Mouse (Mus musculus) kidney, postnatal 0 days (tissue): Measurements from ENCODE around the gene Atp13a3. TPM values are rescaled to one million over a fixed set of nuclear protein-coding genes. Genes with fewer than 3 reads are reported as not detected.

Source experiments
- ATAC-seq: fragments of 200-750 bp; cut with Nextera tagmentation; replicated peaks from 2 replicates; pipeline ENCODE4 v1.8.0; 2017; ENCODE audit warnings: low read depth, moderate number of reproducible peaks, moderate TSS enrichment, moderate library complexity; ENCODE audit not compliant: low FRiP score
- DNase-seq: peaks from one replicate; pipeline ENCODE4 v3.0.0-alpha.2; 2016; ENCODE audit warnings: low spot score
- H3K27ac ChIP-seq: fragments of 300-500 bp; sonication (generic); 2 replicates; pipeline ENCODE4 v1.5.1; 2014; ENCODE audit warnings: mild to moderate bottlenecking
- H3K27me3 ChIP-seq: fragments of 300-500 bp; sonication (generic); 2 replicates; pipeline ENCODE4 v1.6.1; 2014; ENCODE audit warnings: low read length, mixed read lengths; ENCODE audit not compliant: insufficient read depth
- H3K36me3 ChIP-seq: fragments of 300-500 bp; sonication (generic); 2 replicates; pipeline ENCODE4 v1.6.1; 2014; ENCODE audit warnings: low read length, mixed read lengths; ENCODE audit not compliant: insufficient read depth
- H3K4me1 ChIP-seq: fragments of 300-500 bp; sonication (generic); replicated peaks from 2 replicates; pipeline ENCODE4 v1.6.1; 2014; ENCODE audit warnings: antibody characterized with exemption, low read length, mixed read lengths; ENCODE audit not compliant: insufficient read depth
- H3K4me2 ChIP-seq: fragments of 300-500 bp; sonication (generic); 2 replicates; pipeline ENCODE4 v1.6.1; 2014; ENCODE audit warnings: mild to moderate bottlenecking, low read length, moderate library complexity, mixed read lengths
- H3K4me3 ChIP-seq: fragments of 300-500 bp; sonication (generic); replicated peaks from 2 replicates; pipeline ENCODE4 v1.5.1; 2014; ENCODE audit warnings: low read depth, low read length
- H3K9ac ChIP-seq: fragments of 300-500 bp; sonication (generic); 2 replicates; pipeline ENCODE4 v1.6.1; 2014; ENCODE audit warnings: low read depth, low read length
- H3K9me3 ChIP-seq: fragments of 300-500 bp; sonication (generic); replicated peaks from 2 replicates; pipeline ENCODE4 v1.6.1; 2016; ENCODE audit warnings: low read length, inconsistent platforms, mixed read lengths
- CTCF ChIP-seq: IDR thresholded peaks from 2 replicates; pipeline ENCODE4 v1.5.1; 2016; ENCODE audit warnings: antibody characterized with exemption, low read depth, mild to moderate bottlenecking, moderate library complexity
- WGBS: fragments of 180-500 bp; shearing (Covaris S2); extraction: QIAGEN DNeasy Blood & Tissue Kit; methylation state at CpG from one replicate; pipeline ENCODE4 v1.1.7; 2014; 5-methylcytosine and 5-hydroxymethylcytosine counted together
- polyA plus RNA-seq: library from polyadenylated mRNA; unstranded; fragments of >200 nt; fragmentation: Nextera tagmentation; extraction: Ambion mirVana; gene quantifications from 2 replicates; pipeline ENCODE4 v1.2.1, GENCODE M21; 2015

Gene Atp13a3
- polyA plus RNA-seq, 1 experiment from 2014 or later = 11.2 TPM

- Histone ChIP-seq H3K4me3 (no peak overlapping the region), H3K9ac (no peak overlapping the region), H3K4me2 (no peak overlapping the region), H3K9me3 (no peaks in the 10 kb centered on the region), H3K36me3 (no peaks in the 10 kb centered on the region), H3K27me3 (no peaks in the 10 kb centered on the region), H3K27ac (no peak overlapping the region), H3K4me1 (no peaks in the 10 kb centered on the region)
- 90% methylated on average over 3 of the region's 3 CpGs for WGBS
- DNase-seq = no peak
- ATAC-seq = no peak
- TF ChIP-seq CTCF = no peak
Measured at GRCm38 (mm10) chr16:30433148-30433547, 27.4 kb upstream of the Atp13a3 start.

DNA sequence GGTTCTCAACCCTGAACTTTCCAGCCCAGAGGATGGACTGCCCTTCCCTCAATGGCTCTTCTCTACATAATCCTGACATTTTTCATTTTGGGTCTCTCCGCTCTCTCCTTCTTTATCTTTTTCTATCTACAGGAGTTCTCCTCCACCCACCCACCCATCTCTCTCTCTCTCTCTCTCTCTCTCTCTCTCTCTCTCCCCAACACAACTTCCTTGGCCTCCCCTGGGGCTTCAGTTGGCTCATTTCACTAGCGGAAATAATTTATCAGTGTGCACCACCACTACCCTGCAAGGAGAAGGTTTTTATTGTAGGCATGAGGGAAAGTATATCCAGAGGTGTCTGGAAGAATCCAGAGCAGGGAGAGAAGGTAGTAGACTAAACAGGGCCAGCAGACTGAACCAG, 26.3 kb upstream of the Atp13a3 start:
- no peak overlapping the region for H3K4me2 ChIP-seq
- WGBS = 84% methylated on average over 2 of the region's 2 CpGs

GRCm38 (mm10) chr16:30430512-30431088, 24.8 kb upstream of the Atp13a3 start:
- no peak for ATAC-seq
- Histone ChIP-seq H3K27me3 (no peaks in the 10 kb centered on the region), H3K4me2 (no peak overlapping the region), H3K36me3 (no peaks in the 10 kb centered on the region), H3K9ac (no peak overlapping the region), H3K4me1 (no peaks in the 10 kb centered on the region), H3K27ac (no peak overlapping the region), H3K4me3 (no peak overlapping the region), H3K9me3 (no peaks in the 10 kb centered on the region)
- no peak for TF ChIP-seq CTCF
- 96% methylated on average over 2 of the region's 2 CpGs for WGBS
- DNase-seq = no peak

More for the DNA sequence above, 26.3 kb upstream of the Atp13a3 start:
- Histone ChIP-seq H3K9ac (no peak overlapping the region), H3K36me3 (no peaks in the 10 kb centered on the region), H3K27me3 (no peaks in the 10 kb centered on the region), H3K27ac (no peak overlapping the region), H3K4me3 (no peak overlapping the region), H3K4me1 (no peaks in the 10 kb centered on the region), H3K9me3 (no peaks in the 10 kb centered on the region)
- no peak for ATAC-seq
- no peak for TF ChIP-seq CTCF
- no peak for DNase-seq

DNA sequence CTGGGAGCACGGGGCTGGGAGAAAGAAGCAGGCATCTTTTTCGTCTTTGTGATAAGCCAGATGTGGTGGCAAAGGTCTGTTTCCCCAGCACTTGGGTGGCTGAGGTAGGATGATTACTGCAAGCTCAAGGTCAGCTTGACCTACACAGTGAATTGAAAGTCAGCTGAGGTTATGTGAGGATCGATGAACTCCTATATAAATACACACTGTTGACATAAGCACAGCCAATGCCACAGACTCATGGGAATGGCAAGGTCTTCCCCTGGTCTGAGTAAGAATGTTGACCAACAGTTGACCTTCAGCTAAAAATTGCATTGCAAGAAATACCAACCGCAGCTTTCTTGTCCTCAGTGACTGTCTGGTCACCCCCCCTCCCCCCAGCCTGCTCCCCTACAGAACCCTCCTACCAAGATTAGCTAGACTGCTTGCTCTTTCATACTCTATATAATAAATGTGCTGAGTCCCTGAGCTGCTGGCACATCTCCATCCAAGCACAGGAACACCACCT, 23.0 kb upstream of the Atp13a3 start:
- H3K9me3 ChIP-seq = no peaks in the 10 kb centered on the region
- no peaks in the 10 kb centered on the region for H3K4me1 ChIP-seq
- no peak overlapping the region for H3K27ac ChIP-seq
- 66% methylated on average over 4 of the region's 4 CpGs for WGBS
- H3K27me3 ChIP-seq = no peaks in the 10 kb centered on the region
- no peak for ATAC-seq
- no peak for DNase-seq
- no peak overlapping the region for H3K9ac ChIP-seq
- H3K4me3 ChIP-seq = no peak overlapping the region
- no peak for TF ChIP-seq CTCF
- H3K36me3 ChIP-seq = no peaks in the 10 kb centered on the region
- no peak overlapping the region for H3K4me2 ChIP-seq

- no peaks in the 10 kb centered on the region for H3K9me3 ChIP-seq
- ATAC-seq (no peak), DNase-seq (no peak)
- H3K36me3 ChIP-seq = no peaks in the 10 kb centered on the region
- no peak overlapping the region for H3K4me2 ChIP-seq
- no peak overlapping the region for H3K9ac ChIP-seq
- no peak overlapping the region for H3K27ac ChIP-seq
- H3K27me3 ChIP-seq = no peaks in the 10 kb centered on the region
- H3K4me3 ChIP-seq = no peak overlapping the region
- 70% methylated on average over 4 of the region's 4 CpGs for WGBS
- no peak for TF ChIP-seq CTCF
- no peaks in the 10 kb centered on the region for H3K4me1 ChIP-seq
Measured at GRCm38 (mm10) chr16:30427466-30427865, 21.7 kb upstream of the Atp13a3 start.

DNA sequence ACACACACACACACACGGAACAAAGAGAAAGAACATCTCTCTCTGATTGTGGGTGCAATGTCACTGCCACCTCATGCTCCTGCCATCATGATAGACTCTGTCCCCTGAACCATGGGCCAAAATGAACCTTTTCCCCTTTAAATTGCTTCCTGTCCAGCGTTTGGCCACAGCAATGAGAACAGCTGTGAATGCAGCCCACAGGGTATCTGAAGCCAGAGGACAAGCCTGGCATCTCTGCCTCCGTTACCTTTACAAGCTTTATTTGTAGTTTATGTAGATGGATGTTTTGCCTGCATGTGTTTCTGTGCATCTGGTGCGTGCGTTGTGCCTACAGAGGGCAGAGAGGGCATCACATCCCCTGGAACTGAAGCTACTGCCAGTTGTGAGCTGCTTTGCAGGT, 21.2 kb upstream of the Atp13a3 start:
- Histone ChIP-seq H3K36me3 (no peaks in the 10 kb centered on the region), H3K4me1 (no peaks in the 10 kb centered on the region), H3K4me3 (no peak overlapping the region), H3K4me2 (no peak overlapping the region), H3K27me3 (no peaks in the 10 kb centered on the region), H3K9ac (no peak overlapping the region), H3K27ac (no peak overlapping the region), H3K9me3 (no peaks in the 10 kb centered on the region)
- DNase-seq (no peak), ATAC-seq (no peak)
- WGBS = 72% methylated on average over 5 of the region's 5 CpGs
- TF ChIP-seq CTCF = no peak

DNA sequence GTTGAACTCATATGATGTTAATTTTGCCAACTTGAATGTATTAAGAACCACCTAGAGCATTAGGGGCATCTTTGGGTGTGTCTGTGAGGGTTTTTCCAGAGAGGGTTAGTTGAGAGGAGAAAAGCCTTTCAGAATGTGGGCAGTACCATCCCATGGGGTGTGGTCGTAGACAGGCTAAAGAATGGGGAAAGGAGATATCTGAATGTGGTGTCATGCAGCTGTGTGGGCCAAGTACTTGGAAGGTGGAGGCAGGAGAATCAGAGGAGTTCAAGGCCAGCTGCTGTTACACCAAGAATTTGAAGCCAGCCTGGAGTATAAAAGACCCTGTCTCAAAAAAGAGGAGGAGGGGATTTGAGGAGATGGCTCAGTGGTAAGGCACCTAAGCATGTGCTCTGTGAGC, 20.2 kb upstream of the Atp13a3 start:
- no peak overlapping the region for H3K4me3 ChIP-seq
- no peak overlapping the region for H3K9ac ChIP-seq
- no peak for TF ChIP-seq CTCF
- DNase-seq (no peak), ATAC-seq (no peak)
- no peak overlapping the region for H3K4me2 ChIP-seq
- no peaks in the 10 kb centered on the region for H3K36me3 ChIP-seq
- no peaks in the 10 kb centered on the region for H3K9me3 ChIP-seq
- H3K27me3 ChIP-seq = no peaks in the 10 kb centered on the region
- 79% methylated on average over 1 of the region's 1 CpGs for WGBS
- H3K4me1 ChIP-seq = no peaks in the 10 kb centered on the region
- H3K27ac ChIP-seq = no peak overlapping the region
